Mouse (Mus musculus) megakaryocyte-erythroid progenitor cell, adult 5-6 weeks (primary cell): ENCODE data around the gene Rps3a1. TPM values are rescaled to one million over a fixed set of nuclear protein-coding genes. Genes with fewer than 3 reads are reported as not detected.

Source experiments
- total RNA-seq, 2 experiments: library from RNA; stranded (forward) in 1 of 2; stranded (reverse) in 1 of 2; fragments of 200-1000, 215-1000 nt in 1 of 2; fragments of >200 nt in 1 of 2; fragmentation: Nextera tagmentation in 1 of 2; gene quantifications; 2 replicates each; pipeline ENCODE4 v1.2.3; 2014 to 2017

The Rps3a1 gene
- total RNA-seq, 2 experiments from 2014 or later: 3,786 to 6,025 TPM

Other genes with a start within 250 kb of the Rps3a1 start
- 3.0 and 3.2 TPM in 2 replicates for gene Sh3d19, start 171.6 kb downstream of the Rps3a1 start, total RNA-seq (2014; fragmentation: Nextera tagmentation)
- 5.6 and 7.7 TPM in 2 replicates for gene Sh3d19, start 171.6 kb downstream of the Rps3a1 start, total RNA-seq (2017)
- gene Prss48, start 140.2 kb downstream of the Rps3a1 start, total RNA-seq (2014; fragmentation: Nextera tagmentation): not detected in 2 replicates
- gene Prss48, start 140.2 kb downstream of the Rps3a1 start, total RNA-seq (2017): not detected in 2 replicates
- 18.2 and 28.9 TPM in 2 replicates for gene Lrba, start 82.0 kb upstream of the Rps3a1 start, total RNA-seq (2014; fragmentation: Nextera tagmentation)
- gene Lrba, start 82.0 kb upstream of the Rps3a1 start, total RNA-seq (2017): 28.8 and 29.1 TPM in 2 replicates